23 mouse cellular contexts compared by ENCODE assay signal in genomic region chr7:64776708-64777489, GRCm38 (mm10).
DNase-seq lines count a peak whose midpoint lies in the region; TF ChIP-seq lines count a peak whose summit lies in the region.
"Had no signal": no experiment of that assay in that cellular context is flagged by ENCODE, and none has a peak within 500 bp of the region (broad histone marks: within the 10 kb centered on the region; RNA-seq: fewer than 3 reads in every experiment).

No protein-coding gene starts in this region.

- no peak overlapping the region for H3K27ac ChIP-seq in thymus, adult 2 months (ENCODE audit: control insufficient read depth, insufficient read depth, low read length)
- H3K27ac ChIP-seq: forebrain, embryonic 10.5 days; heart, embryonic 13.5 days; limb, embryonic 12.5 days; liver, embryonic 12.5 days; macrophage; neural tube, embryonic 13.5 days had no signal

- no peak overlapping the region for H3K4me3 ChIP-seq in lung, adult 2 months (replicated peaks; ENCODE audit: extremely low read depth, low read depth, low read length)
- no peak overlapping the region for H3K4me3 ChIP-seq in thymus, adult 2 months (ENCODE audit: control insufficient read depth, insufficient read depth, low read length)
- H3K4me3 ChIP-seq: forebrain, embryonic 10.5 days; heart, embryonic 13.5 days; limb, embryonic 12.5 days; liver, embryonic 12.5 days; myocyte; neural tube, embryonic 13.5 days had no signal

- H3K4me1 ChIP-seq in lung, adult 2 months (ENCODE audit: control insufficient read depth, insufficient read depth, low read length), result no peaks in the 10 kb centered on the region
- no peaks in the 10 kb centered on the region for H3K4me1 ChIP-seq in thymus, adult 2 months (replicated peaks; ENCODE audit: control insufficient read depth, insufficient read depth, low read length)
- H3K4me1 ChIP-seq: heart, embryonic 13.5 days; limb, embryonic 12.5 days; liver, embryonic 12.5 days had no signal

- no peaks in the 10 kb centered on the region for H3K27me3 ChIP-seq in thymus, adult 2 months (ENCODE audit: control insufficient read depth, insufficient read depth, low read length)
- H3K27me3 ChIP-seq: heart, embryonic 13.5 days; limb, embryonic 12.5 days; liver, embryonic 12.5 days; neural tube, embryonic 13.5 days had no signal

- TF ChIP-seq POLR2A in lung, adult 2 months (IDR thresholded peaks at IDR 0.05; ENCODE audit: borderline replicate concordance, extremely low read depth, low read depth, low read length), result no peak
- no peak for TF ChIP-seq POLR2A in thymus, adult 2 months (IDR thresholded peaks at IDR 0.05; ENCODE audit: control insufficient read depth, extremely low read depth, insufficient read depth, low read length, poor library complexity)

- 66% methylated on average over 13 of the region's 13 CpGs for WGBS in lung, adult 2 months
- WGBS in thymus, adult 2 months, result 86% methylated on average over 13 of the region's 13 CpGs

- no peak for TF ChIP-seq CTCF in lung, adult 2 months (IDR thresholded peaks at IDR 0.05; ENCODE audit: insufficient read depth, low read length)
- TF ChIP-seq CTCF in thymus, adult 2 months (IDR thresholded peaks at IDR 0.05; ENCODE audit: borderline replicate concordance, control insufficient read depth, extremely low read depth, insufficient read depth, low read length, poor library complexity), result no peak

- DNase-seq in left cerebral cortex, adult 18-20 months (ENCODE audit: low spot score in 2 of 2), result peak; percentile 70 to 83
- DNase-seq in left cerebral cortex, adult 11 months (ENCODE audit: low spot score), result no peak
- DNase-seq in brain, adult 2 months (ENCODE audit: low read depth, low spot score), result peak; percentile 79
- DNase-seq in lung, adult 2 months, result peak; percentile 50
- peak; percentile 43 for DNase-seq in lung, postnatal 14 days
- no peak for DNase-seq in thymus, adult 2 months
- DNase-seq in retina, postnatal 1 day, result no peak
- DNase-seq in kidney, adult 11 months, result no peak
- DNase-seq: adrenal gland, postnatal 36 days; cerebellum, adult 11-12 months; forebrain, postnatal 0 days; gastrocnemius, postnatal 14 days; heart, adult 11 months; heart, postnatal 14 days; kidney, adult 18-20 months; kidney, postnatal 4 days had no signal

- no peaks in the 10 kb centered on the region for H3K36me3 ChIP-seq in thymus, adult 2 months (ENCODE audit: control insufficient read depth, insufficient read depth, low read length)
- H3K36me3 ChIP-seq: forebrain, embryonic 10.5 days; heart, embryonic 13.5 days; limb, embryonic 12.5 days; liver, embryonic 12.5 days; neural tube, embryonic 13.5 days had no signal

Comparison
In these comparisons a context has a peak if more than half of its experiments do, and no peak if none do; other contexts are left out.
1. DNase-seq: peak in left cerebral cortex, adult 18-20 months (2 of 2), brain, adult 2 months (single experiment), lung, adult 2 months (single experiment) and lung, postnatal 14 days (single experiment); none in left cerebral cortex, adult 11 months (single experiment), thymus, adult 2 months (single experiment), retina, postnatal 1 day (single experiment) and kidney, adult 11 months (single experiment).